Mouse (Mus musculus) forebrain, embryonic 10.5 days (tissue): ENCODE data around the gene C5ar2. TPM values are rescaled to one million over a fixed set of nuclear protein-coding genes. Genes with fewer than 3 reads are reported as not detected.
"Not testable (repeated sequence)": the region's sequence is repeated elsewhere in the genome, so short reads cannot be mapped to it uniquely, and the experiment has no call there.

ENCODE experiments used
- DNase-seq: peaks from one replicate; pipeline ENCODE4 v3.0.0-alpha.2; 2017; ENCODE audit warnings: low spot score; ENCODE audit errors: extremely low spot score
- H3K27ac ChIP-seq: fragments of 300-500 bp; sonication (generic); 2 replicates; pipeline ENCODE4 v1.5.1; 2016; ENCODE audit warnings: mild to moderate bottlenecking
- H3K27me3 ChIP-seq: fragments of 300-500 bp; sonication (generic); 2 replicates; pipeline ENCODE4 v1.6.1; 2016; ENCODE audit warnings: mild to moderate bottlenecking; ENCODE audit not compliant: poor library complexity, severe bottlenecking
- H3K36me3 ChIP-seq: fragments of 300-500 bp; sonication (generic); replicated peaks from 2 replicates; pipeline ENCODE4 v1.6.1; 2016; ENCODE audit warnings: mild to moderate bottlenecking, moderate library complexity
- H3K4me1 ChIP-seq: fragments of 300-500 bp; sonication (generic); 2 replicates; pipeline ENCODE4 v1.6.1; 2016
- H3K4me3 ChIP-seq: fragments of 300-500 bp; sonication (generic); 2 replicates; pipeline ENCODE4 v1.5.1; 2016; ENCODE audit warnings: mild to moderate bottlenecking, moderate library complexity
- H3K9me3 ChIP-seq: fragments of 300-500 bp; sonication (generic); 2 replicates; pipeline ENCODE4 v1.6.1; 2016; ENCODE audit warnings: mild to moderate bottlenecking, moderate library complexity
- WGBS: fragments of 180-500 bp; shearing (Covaris S2); methylation state at CpG from one replicate; pipeline ENCODE4 v1.1.7; 2016; 5-methylcytosine and 5-hydroxymethylcytosine counted together
- polyA plus RNA-seq: library from polyadenylated mRNA; unstranded; fragments of >200 nt; fragmentation: Nextera tagmentation; extraction: Ambion mirVana; gene quantifications from 2 replicates; pipeline ENCODE4 v1.2.1, GENCODE M21; 2016

The C5ar2 gene
- polyA plus RNA-seq, 1 experiment from 2014 or later = 0.09 TPM

- Histone ChIP-seq H3K4me3 (peak within 1 kb of the TSS; percentile 70), H3K4me1 (peaks cover 42% of the 10 kb centered on the region), H3K9me3 (no peaks in the 10 kb centered on the region), H3K36me3 (peaks cover 34% of the 10 kb centered on the region), H3K27me3 (peaks cover 44% of the 10 kb centered on the region), H3K27ac (peak within 1 kb of the TSS; percentile 87)
- WGBS = under 1% methylated on average over 49 of the region's 49 CpGs
- DNase-seq = peak; percentile 92
These were observed 29.3 kb upstream of the C5ar2 start, which contains the start of gene Inafm1 for GRCm38 (mm10) chr7:16273081-16273765. Inafm1 (minus strand) TSS chr7:16273617.

GRCm38 (mm10) chr7:16272681-16273080 lies 28.7 kb upstream of the C5ar2 start:
- H3K4me1 ChIP-seq = peaks cover 42% of the 10 kb centered on the region
- H3K36me3 ChIP-seq = peaks cover 28% of the 10 kb centered on the region
- DNase-seq = peak; percentile 72
- under 1% methylated on average over 44 of the region's 46 CpGs for WGBS
- peak overlapping the region; percentile 70 for H3K4me3 ChIP-seq
- no peaks in the 10 kb centered on the region for H3K9me3 ChIP-seq
- H3K27ac ChIP-seq = peak overlapping the region; percentile 87
- peaks cover 44% of the 10 kb centered on the region for H3K27me3 ChIP-seq

GRCm38 (mm10) chr7:16271139-16271538 lies 27.2 kb upstream of the C5ar2 start:
- H3K27me3 ChIP-seq = peaks cover 44% of the 10 kb centered on the region
- no peak overlapping the region for H3K27ac ChIP-seq
- no peaks in the 10 kb centered on the region for H3K9me3 ChIP-seq
- H3K4me3 ChIP-seq = no peak overlapping the region
- no peak for DNase-seq
- peaks cover 13% of the 10 kb centered on the region for H3K36me3 ChIP-seq
- 98% methylated on average over 1 of the region's 1 CpGs for WGBS
- H3K4me1 ChIP-seq = peaks cover 42% of the 10 kb centered on the region

GRCm38 (mm10) chr7:16266593-16266992 lies 22.6 kb upstream of the C5ar2 start:
- H3K36me3 ChIP-seq, DNase-seq, H3K4me1 ChIP-seq, H3K4me3 ChIP-seq, H3K27ac ChIP-seq: not testable (repeated sequence)
- WGBS = 90% methylated on average over 7 of the region's 7 CpGs
- Histone ChIP-seq H3K9me3 (peaks cover 12% of the 10 kb centered on the region), H3K27me3 (peaks cover 23% of the 10 kb centered on the region)

DNA sequence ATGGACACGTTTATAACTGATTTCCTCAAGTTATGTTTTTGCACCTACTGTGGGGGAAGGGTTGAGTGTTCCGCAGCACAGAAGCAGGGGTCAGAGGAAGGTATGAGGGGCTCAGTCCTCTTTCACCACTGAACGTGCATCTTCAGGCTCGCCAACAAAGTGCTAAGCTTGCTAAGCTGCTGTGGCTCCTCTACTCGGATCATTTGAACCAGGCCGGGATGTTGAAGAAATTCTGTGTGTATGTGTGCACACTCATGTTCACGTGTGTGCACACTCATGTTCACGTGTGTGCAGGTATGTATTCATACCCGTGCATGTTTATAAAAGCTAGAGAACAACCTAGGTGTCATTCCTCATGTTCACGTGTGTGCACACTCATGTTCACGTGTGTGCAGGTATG lies 21.9 kb upstream of the C5ar2 start:
- 89% methylated on average over 11 of the region's 11 CpGs for WGBS
- Histone ChIP-seq H3K36me3 (no peaks in the 10 kb centered on the region), H3K4me1 (no peaks in the 10 kb centered on the region), H3K27ac (no peak overlapping the region), H3K9me3 (peaks cover 12% of the 10 kb centered on the region), H3K27me3 (peaks cover 16% of the 10 kb centered on the region), H3K4me3 (no peak overlapping the region)
- DNase-seq = no peak

DNA sequence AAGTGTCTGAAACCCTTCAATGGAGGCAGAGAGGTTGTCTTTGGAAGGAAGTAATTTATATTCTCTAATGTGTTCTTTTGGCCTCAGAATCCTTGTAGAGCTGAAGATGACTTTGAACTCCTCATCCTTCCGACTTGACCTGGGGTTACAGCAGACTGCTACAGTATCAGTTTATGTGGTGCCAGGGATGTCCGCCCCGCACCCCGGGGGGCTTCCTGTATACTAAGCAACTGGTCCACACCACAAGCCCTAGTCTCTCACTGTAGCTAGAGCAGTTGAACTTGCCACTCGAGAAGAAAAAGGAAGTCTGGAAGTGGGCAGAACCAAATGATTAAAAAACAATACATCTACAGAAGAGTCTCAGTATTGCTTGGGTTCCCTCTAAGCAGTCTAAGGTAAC lies 19.9 kb upstream of the C5ar2 start:
- 89% methylated on average over 5 of the region's 5 CpGs for WGBS
- H3K9me3 ChIP-seq = peaks cover 12% of the 10 kb centered on the region
- no peak overlapping the region for H3K4me3 ChIP-seq
- H3K27me3 ChIP-seq = no peaks in the 10 kb centered on the region
- no peaks in the 10 kb centered on the region for H3K4me1 ChIP-seq
- no peak overlapping the region for H3K27ac ChIP-seq
- no peaks in the 10 kb centered on the region for H3K36me3 ChIP-seq
- DNase-seq = no peak

GRCm38 (mm10) chr7:16263015-16263787 lies 19.2 kb upstream of the C5ar2 start:
- Histone ChIP-seq H3K9me3 (peaks cover 12% of the 10 kb centered on the region), H3K36me3 (no peaks in the 10 kb centered on the region), H3K27me3 (no peaks in the 10 kb centered on the region), H3K27ac (no peak overlapping the region), H3K4me1 (no peaks in the 10 kb centered on the region), H3K4me3 (no peak overlapping the region)
- peak; percentile 70 for DNase-seq
- WGBS = 27% methylated on average over 8 of the region's 8 CpGs

DNA sequence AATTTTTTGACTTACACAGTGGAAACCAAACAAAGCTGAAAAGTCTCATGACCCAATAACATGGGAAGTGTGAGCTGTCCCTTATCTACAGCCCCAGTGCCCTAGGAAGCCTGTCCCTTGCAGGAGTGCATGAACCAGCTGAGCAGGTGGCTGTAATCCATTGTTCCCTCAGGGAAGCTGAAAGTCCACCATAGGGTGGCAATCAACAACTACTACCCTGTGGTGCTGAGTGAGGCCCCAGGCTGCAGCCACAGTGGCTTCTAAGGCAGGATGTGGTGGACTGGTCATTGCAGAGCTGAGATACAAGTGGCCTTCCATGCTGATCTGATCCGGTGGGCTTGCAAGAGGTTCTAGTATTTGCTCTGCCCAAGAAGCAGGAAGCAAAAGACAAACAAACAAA lies 17.1 kb upstream of the C5ar2 start:
- H3K27me3 ChIP-seq = no peaks in the 10 kb centered on the region
- WGBS = 90% methylated on average over 1 of the region's 1 CpGs
- no peaks in the 10 kb centered on the region for H3K36me3 ChIP-seq
- DNase-seq = no peak
- no peaks in the 10 kb centered on the region for H3K4me1 ChIP-seq
- H3K27ac ChIP-seq = no peak overlapping the region
- H3K9me3 ChIP-seq = peaks cover 12% of the 10 kb centered on the region
- H3K4me3 ChIP-seq = no peak overlapping the region

DNA sequence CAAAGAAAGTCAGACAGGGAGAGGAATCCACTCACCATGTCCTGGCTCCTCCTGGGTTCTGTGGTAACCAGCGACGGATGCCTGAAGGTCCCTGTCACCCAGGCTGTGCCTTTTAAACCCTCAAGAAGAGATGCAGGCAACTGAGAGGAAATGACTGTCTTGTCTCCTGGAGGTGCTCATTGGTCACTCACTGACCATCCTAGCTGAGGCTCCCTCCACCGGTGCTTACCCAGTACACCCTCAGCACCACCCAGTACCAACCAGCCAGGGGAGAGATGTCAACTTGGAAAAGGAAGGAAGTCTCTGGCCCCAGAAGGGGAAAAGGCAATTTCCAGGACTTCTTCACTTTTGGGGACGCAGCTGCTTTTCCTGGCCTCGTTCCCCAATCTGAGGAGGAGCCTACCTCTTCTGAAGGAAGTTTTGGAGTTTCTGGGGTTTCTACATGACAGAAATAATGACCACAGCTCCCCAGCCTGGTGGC lies 15.2 kb upstream of the C5ar2 start, which contains the start of gene C5ar1:
Gene C5ar1, minus strand, starts transcription at position 431 of the 481 bp plus-strand sequence.
- Histone ChIP-seq H3K27ac (no peak within 1 kb of the TSS), H3K4me1 (no peaks in the 10 kb centered on the region), H3K4me3 (no peak within 1 kb of the TSS), H3K9me3 (peaks cover 3% of the 10 kb centered on the region; the same call in 1 of the 2 replicates), H3K27me3 (no peaks in the 10 kb centered on the region), H3K36me3 (no peaks in the 10 kb centered on the region)
- whole genome bisulfite sequencing = 91% methylated on average over 5 of the region's 5 CpGs
- no peak for DNase-seq

DNA sequence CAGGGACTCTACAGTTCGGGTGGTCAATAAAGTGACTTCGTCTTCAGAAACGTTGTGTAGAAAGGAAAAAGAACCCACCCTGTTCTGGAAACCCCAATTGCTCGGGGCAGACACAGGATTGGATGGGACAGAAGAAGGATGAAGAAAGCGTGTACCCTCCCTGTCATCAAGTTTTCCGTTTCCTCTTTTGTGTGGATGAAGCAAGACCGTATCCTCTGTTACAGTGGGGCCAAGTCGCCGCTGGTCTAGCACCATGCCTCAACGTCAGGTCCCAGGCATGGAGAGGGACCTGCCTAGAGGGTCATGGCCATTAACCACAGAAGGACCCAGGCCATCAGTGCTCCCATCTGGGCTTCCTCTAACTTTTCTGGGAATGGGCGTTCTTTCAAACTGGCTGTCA lies 13.9 kb upstream of the C5ar2 start:
- H3K4me1 ChIP-seq = no peaks in the 10 kb centered on the region
- H3K36me3 ChIP-seq = no peaks in the 10 kb centered on the region
- WGBS = 88% methylated on average over 11 of the region's 11 CpGs
- no peaks in the 10 kb centered on the region for H3K27me3 ChIP-seq
- H3K4me3 ChIP-seq = no peak overlapping the region
- DNase-seq = no peak
- H3K9me3 ChIP-seq = no peaks in the 10 kb centered on the region
- H3K27ac ChIP-seq = no peak overlapping the region

GRCm38 (mm10) chr7:16255963-16256362 lies 12.0 kb upstream of the C5ar2 start:
- 81% methylated on average over 4 of the region's 4 CpGs for WGBS
- H3K27me3 ChIP-seq, H3K9me3 ChIP-seq, H3K4me1 ChIP-seq, DNase-seq, H3K27ac ChIP-seq, H3K4me3 ChIP-seq, H3K36me3 ChIP-seq: not testable (repeated sequence)

- H3K27me3 ChIP-seq = no peaks in the 10 kb centered on the region
- H3K9me3 ChIP-seq = no peaks in the 10 kb centered on the region
- no peak overlapping the region for H3K27ac ChIP-seq
- H3K4me1 ChIP-seq = no peaks in the 10 kb centered on the region
- H3K4me3 ChIP-seq = no peak overlapping the region
- 81% methylated on average over 4 of the region's 4 CpGs for WGBS
- no peaks in the 10 kb centered on the region for H3K36me3 ChIP-seq
- DNase-seq = no peak
These were observed 10.2 kb upstream of the C5ar2 start for GRCm38 (mm10) chr7:16254195-16254594.

GRCm38 (mm10) chr7:16250687-16251086 lies 6.7 kb upstream of the C5ar2 start:
- Histone ChIP-seq H3K36me3 (no peaks in the 10 kb centered on the region), H3K4me1 (no peaks in the 10 kb centered on the region), H3K4me3 (no peak overlapping the region), H3K9me3 (no peaks in the 10 kb centered on the region), H3K27ac (no peak overlapping the region), H3K27me3 (no peaks in the 10 kb centered on the region)
- DNase-seq = no peak
- WGBS = 91% methylated on average over 5 of the region's 5 CpGs
